Comparison of ENCODE assay signal across 9 mouse cellular contexts in genomic region chr2:39129526-39130326, GRCm38 (mm10).
DNase-seq lines count a peak whose midpoint lies in the region; ATAC-seq lines count a peak whose summit lies in the region.
"Had no signal": no experiment of that assay in that cellular context is flagged by ENCODE, and none has a peak within 500 bp of the region (broad histone marks: within the 10 kb centered on the region; RNA-seq: fewer than 3 reads in every experiment).

No protein-coding gene starts in this region.

- DNase-seq in left cerebral cortex, postnatal 14 days (ENCODE audit: low spot score in 2 of 2): peak; percentile 61 to 62
- no peak for DNase-seq in left cerebral cortex, postnatal 4 days
- DNase-seq in brain, embryonic 18.5 days (ENCODE audit: low read depth, low spot score): peak; percentile 54
- DNase-seq in layer of hippocampus, adult 11-12 months (ENCODE audit: low spot score): peak; percentile 37
- no peak for DNase-seq in thymus, postnatal 14 days
- DNase-seq in heart, adult 9 months (ENCODE audit: low spot score in 2 of 2): no peak
- DNase-seq in cerebellum, adult 8-10 months: no peak
- DNase-seq: lung, postnatal 4 days had no signal

- intact Hi-C loops in left cerebral cortex, postnatal 14 days (cut with DNase I): no loop called here
- intact Hi-C loops in left cerebral cortex, postnatal 4 days (cut with DNase I): no loop called here

- ATAC-seq in megakaryocyte progenitor cell, adult 5-6 weeks (replicated peaks; ENCODE audit: poor library complexity): peak; percentile 87

Comparison
In these comparisons a context has a peak if more than half of its experiments do, and no peak if none do; other contexts are left out.
1. DNase-seq: peak in left cerebral cortex, postnatal 14 days (2 of 2), brain, embryonic 18.5 days (single experiment) and layer of hippocampus, adult 11-12 months (single experiment); none in left cerebral cortex, postnatal 4 days (single experiment), thymus, postnatal 14 days (single experiment), heart, adult 9 months (0 of 2) and cerebellum, adult 8-10 months (single experiment).